Mouse (Mus musculus): ENCODE results near the gene Gnb1l.

Gene Gnb1l

GRCm38 (mm10) chr16:18587847-18588737 lies 89.6 kb downstream of the Gnb1l start:
- peak; percentile 89 for DNase-seq

DNA sequence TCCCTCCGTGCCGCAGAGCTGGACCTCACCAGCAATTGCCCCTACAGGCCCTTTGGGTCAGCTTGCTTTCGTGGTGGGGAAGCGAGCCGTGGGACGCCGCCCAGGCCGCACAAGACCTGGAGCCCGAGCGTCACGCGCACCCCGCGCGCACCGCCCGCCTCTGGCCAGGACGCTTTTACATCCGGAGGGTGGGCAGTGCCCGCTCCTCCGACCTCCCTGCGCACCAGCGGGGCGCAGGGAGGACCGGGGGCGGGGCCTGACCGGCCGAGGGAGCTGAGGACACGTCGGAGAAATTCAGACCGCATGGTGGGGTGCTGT lies 90.2 kb downstream of the Gnb1l start:
- DNase-seq = peak; percentile 87

DNA sequence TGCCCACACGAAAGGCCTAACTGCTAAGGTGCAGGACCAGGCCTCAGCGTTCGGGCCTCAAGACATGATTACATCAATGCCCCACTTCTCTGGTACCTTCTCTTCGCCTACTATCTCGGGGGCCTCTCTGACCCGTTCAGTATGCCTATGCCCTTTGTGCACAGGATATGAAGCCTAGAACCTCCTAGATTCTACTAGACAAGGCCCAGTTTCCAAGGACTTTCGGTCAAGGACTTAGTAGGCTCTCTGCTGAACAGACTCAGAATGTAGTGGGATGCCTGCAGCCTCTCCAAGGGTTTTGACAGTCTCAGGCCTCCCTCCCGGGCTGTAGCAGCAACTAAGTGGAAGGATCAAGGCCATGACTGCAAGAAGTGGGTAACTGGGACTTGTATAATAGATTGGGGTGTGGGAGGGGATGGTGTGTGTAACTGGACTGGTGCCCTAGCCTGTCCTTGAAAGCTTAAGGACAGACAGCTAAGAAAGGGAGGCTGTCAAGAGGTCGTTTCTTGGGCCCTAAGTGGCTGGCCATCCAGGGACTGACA lies 90.6 kb downstream of the Gnb1l start:
- DNase-seq = peak; percentile 72

DNA sequence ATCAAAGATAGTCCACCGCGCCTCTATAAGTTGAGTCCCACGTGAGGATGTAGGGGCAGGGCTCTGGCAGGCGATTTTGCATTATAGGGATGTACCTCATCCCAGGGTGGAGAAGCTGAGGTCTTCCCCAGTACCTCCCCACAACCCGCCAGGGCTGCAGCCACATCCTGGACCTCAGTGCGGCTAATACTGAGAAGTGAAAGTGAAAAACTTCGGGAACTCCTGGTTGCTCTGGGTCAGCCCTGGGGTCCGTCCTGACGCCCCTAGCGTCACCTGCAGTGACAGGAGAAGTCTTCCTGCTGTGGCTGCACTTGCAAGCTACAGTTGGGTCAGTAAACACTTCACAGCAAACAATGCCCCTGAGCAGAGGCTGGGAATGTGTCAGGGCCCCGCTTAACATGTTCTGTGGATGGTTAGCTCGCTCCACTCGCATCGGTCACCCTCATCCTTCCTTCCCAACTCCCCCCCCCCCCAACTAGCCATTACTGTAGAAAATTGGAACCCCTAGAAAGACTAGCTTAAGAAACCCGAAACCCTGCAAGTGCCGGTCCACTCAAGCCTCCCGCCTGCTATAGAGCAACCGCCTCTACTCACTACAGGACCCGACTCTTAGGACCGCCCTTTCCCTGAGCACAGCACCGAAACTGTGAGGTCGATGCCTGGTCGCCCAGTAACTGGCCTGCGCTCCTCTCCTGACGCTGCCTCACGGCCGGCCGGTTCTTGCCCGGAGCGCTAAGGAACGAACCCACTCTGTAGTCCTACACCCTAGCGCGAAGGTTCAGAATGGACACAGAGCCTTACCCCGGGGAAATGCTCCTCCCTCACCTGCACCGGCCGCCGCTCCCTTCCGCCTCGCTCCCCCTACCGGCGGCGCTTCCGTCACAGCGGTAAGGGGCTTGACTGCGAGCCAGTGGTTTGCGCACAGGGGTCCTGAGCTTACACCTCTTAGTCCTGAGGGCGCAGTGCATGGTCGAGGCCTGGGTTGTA lies 91.6 kb downstream of the Gnb1l start, which contains the start of gene Tbx1:
Tbx1 (minus strand) TSS at position 868 of the 987 bp plus-strand sequence.
- DNase-seq = peak; percentile 88

GRCm38 (mm10) chr16:18591047-18592018 lies 92.8 kb downstream of the Gnb1l start:
- DNase-seq = peak; percentile 80

DNA sequence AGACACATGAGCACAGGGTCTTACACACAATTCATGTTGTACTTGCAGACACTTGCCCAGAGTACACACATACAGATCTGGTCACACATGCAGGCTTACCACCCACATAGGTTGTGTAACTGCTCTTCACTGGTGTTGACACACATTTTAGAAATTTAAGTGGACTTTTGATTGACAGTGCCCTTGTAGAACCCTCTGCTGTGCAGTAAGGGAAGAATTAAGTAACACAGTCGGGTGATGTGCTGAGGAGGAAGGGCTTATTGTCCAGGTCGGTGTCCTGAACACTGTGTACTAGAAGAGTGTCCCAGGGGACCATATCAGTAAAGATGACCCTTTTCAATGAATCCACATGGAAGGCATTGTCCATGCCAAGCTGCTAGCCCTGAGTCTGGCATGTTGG lies 95.4 kb downstream of the Gnb1l start:
- DNase-seq = peak; percentile 67

DNA sequence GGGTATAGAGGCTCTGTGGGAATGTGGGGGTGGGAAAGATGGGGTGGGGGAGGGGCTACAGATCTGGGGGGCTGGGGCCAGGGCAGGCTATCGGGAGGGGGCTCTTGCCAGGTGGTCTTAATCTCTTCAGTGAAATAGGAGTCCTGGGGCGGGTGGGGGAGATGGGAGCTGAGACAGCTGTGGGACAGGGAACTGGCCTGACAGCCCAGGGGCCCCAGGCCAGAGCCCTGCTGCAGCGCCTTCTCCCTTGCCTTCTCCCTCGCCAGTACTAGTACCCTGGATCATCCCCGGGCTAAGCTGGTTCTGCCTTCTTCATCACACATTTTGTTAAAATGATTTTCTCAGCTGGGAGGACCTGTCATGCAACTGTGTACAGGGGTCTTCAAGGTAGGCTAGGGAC lies 97.7 kb downstream of the Gnb1l start:
- DNase-seq = peak; percentile 82

DNA sequence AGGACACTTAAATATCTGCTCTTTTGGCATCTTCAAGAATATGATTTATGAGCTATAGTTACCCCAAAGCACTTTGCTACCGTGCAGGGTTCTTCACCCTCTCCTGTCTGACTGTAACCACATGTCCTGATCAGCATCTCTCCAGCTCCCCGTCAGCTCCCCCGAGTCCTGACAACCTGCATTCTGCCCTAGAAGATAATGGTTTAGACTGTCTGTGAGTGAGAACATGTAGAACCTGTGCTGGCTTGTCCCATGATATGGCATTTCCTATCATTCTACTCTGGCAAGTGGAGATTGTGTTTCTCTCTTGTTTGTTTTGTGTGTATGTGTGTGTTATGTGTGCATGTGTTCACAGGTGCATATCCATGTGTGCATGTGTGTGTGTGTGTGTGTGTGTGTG lies 99.5 kb downstream of the Gnb1l start:
- DNase-seq = no peak

GRCm38 (mm10) chr16:18601447-18601846 lies 102.9 kb downstream of the Gnb1l start:
- DNase-seq = no peak

GRCm38 (mm10) chr16:18604267-18604701 lies 105.8 kb downstream of the Gnb1l start:
- peak; percentile 98 for DNase-seq

DNA sequence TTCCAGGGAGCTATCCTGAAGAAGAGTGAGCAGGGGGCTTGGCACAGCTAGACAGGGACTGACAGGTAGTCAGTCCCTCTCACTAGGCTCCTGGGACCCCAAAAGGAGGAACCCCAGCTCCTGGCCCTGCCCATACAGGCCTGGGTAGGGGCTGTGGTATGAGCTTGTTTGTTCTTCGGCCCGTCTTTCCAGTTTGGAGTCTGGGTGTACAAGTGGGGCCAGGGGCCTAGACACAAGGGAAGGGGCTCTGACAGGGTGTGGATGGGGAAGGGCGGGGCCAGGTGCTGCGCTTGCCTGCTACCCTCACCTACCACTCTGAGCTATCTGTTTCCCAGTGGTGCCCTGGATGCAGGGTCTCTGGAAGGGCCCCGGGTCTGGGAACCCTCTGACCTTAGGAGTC lies 107.2 kb downstream of the Gnb1l start:
- DNase-seq = no peak

GRCm38 (mm10) chr16:18608226-18608625 lies 109.7 kb downstream of the Gnb1l start:
- DNase-seq = no peak

DNA sequence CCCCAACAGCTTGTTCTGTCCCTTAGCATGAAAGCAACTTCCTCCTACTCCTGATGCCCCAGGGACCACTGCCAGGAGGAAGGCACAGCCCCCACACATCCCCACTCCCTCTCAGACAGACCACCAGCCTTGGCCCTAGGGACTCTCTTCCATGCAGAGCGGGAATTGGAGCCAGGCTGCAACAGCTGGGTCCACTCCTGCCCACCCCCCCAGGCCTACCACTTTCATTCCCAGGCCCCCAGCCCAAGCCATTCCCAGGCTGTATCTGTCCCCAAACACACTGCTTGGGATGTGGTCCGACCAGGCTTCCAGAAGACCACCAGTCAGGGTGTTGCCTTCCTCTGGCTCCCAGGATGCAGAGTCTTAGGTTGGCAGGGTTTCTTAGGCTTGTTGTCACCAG lies 110.6 kb downstream of the Gnb1l start:
- DNase-seq = no peak

- no peak for DNase-seq
These were observed 113.2 kb downstream of the Gnb1l start for GRCm38 (mm10) chr16:18611752-18612151.

DNA sequence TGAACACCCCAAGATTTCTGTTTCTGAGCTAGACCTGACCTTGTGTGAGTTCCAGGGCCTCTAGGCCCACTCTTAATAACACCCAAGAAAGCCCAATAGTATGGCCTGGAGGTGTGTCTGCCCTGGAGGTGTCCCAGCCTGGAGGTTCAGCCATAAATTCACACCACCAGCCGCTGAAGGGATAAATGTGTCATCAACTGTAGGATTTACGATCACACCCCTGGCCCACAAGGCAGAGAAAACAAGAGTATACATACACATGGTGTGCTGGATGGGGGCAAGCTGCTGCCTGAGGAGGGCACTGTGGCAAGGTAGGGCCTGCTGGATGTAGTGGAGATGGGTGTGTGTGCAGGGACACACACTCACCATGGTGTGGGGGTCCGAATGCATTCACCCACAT lies 114.8 kb downstream of the Gnb1l start:
- DNase-seq = peak; percentile 82
